Mouse (Mus musculus) Patski (cell line): Measurements from ENCODE around the gene Tbc1d10b. TPM values are rescaled to one million over a fixed set of nuclear protein-coding genes. Genes with fewer than 3 reads are reported as not detected.

Experiments
- ATAC-seq: fragments of 100-300 bp; one replicate; pipeline ENCODE4 v1.8.0; 2021
- CTCF ChIA-PET: fragments of 350-600 bp; sonication (Branson Sonifier 250); formaldehyde crosslinking; loops from one replicate; lab custom pipeline; 2022; ENCODE audit warnings: inconsistent platforms; lab: Charles Lee
- POLR2A ChIA-PET: fragments of 350-600 bp; sonication (Branson Sonifier 250); formaldehyde crosslinking; loops from one replicate; lab custom pipeline; 2022; ENCODE audit warnings: antibody characterized with exemption, inconsistent platforms; lab: Charles Lee
- DNase-seq: peaks from one replicate; pipeline ENCODE4 v3.0.0-alpha.2; 2011; ENCODE audit warnings: low read depth, low spot score
- H3K27me3 ChIP-seq: fragments of 371-371 bp; one replicate; pipeline ENCODE4 v1.5.1; 2021
- CTCF ChIP-seq: fragments of 100-300 bp; IDR thresholded peaks from one replicate; pipeline ENCODE4 v1.5.1; 2021
- in situ Hi-C: fragments of 300-500 bp; cut with MboI; formaldehyde crosslinking; loops from 3 replicates; pipeline ENCODE4 v1.11.1; 2018; ENCODE audit warnings: low pct_unique_long_range_greater_than_20kb, mixed read lengths
- polyA plus RNA-seq: library from polyadenylated mRNA; unstranded; gene quantifications from one replicate; pipeline ENCODE4 v1.2.3, GENCODE M21; 2021

Gene Tbc1d10b
- polyA plus RNA-seq, 1 experiment from 2014 or later, result 51.7 TPM

GRCm38 (mm10) chr7:127153477-127153876 is 54.8 kb downstream of the Tbc1d10b start:
- in situ Hi-C loops, result no loop called here
- POLR2A ChIA-PET, result interaction anchor here (1.4 kb wide), 1 partner anchor 20 kb away, joined by 3 read pairs; no protein-coding TSS in a partner anchor
- no peak for DNase-seq

GRCm38 (mm10) chr7:127152464-127152863 is 55.8 kb downstream of the Tbc1d10b start:
- CTCF ChIA-PET, result interaction anchor here (0.7 to 1.3 kb wide), 2 partner anchors 23 to 38 kb away, joined by 3 to 4 read pairs; no protein-coding TSS in a partner anchor

More at GRCm38 (mm10) chr7:127153477-127153876, 54.8 kb downstream of the Tbc1d10b start:
- CTCF ChIA-PET, result interaction anchor here (1.3 kb wide), 1 partner anchor 24 kb away, joined by 4 read pairs; no protein-coding TSS in a partner anchor
- ATAC-seq, result no peak
- no peaks in the 10 kb centered on the region for H3K27me3 ChIP-seq
- TF ChIP-seq CTCF, result no peak

DNA sequence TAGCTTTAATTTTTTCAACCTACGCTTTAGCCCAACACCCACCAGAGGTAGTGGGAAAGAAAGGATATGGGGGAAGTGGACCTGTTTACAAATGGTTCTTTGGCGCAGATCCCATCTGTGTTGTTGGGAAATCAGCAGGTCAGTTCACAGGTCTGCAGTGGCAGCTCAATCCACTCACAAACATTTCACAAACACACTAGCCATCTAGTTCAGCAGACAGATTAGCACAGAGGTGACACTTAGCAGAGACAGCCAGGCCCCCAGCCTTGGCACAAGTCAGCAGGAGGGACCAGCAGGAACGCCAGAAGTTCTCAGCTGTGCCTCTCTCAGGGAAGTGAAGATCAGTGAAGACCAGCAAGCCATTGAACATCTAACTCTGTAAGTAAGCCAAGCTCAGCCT is 60.4 kb downstream of the Tbc1d10b start:
- in situ Hi-C loops, result no loop called here
- no peak for TF ChIP-seq CTCF
- ChIA-PET CTCF (interaction anchor here (1.1 to 1.7 kb wide), 2 partner anchors 11 to 23 kb away, joined by 4 to 6 read pairs; no protein-coding TSS in a partner anchor), POLR2A (interaction anchor here (0.5 kb wide), 1 partner anchor 23 kb away, joined by 4 read pairs; no protein-coding TSS in a partner anchor)
- DNase-seq, result no peak
- no peak for ATAC-seq
- no peaks in the 10 kb centered on the region for H3K27me3 ChIP-seq

More at GRCm38 (mm10) chr7:127152464-127152863, 55.8 kb downstream of the Tbc1d10b start:
- POLR2A ChIA-PET, result no interaction called here
- TF ChIP-seq CTCF, result no peak
- H3K27me3 ChIP-seq, result no peaks in the 10 kb centered on the region
- DNase-seq (no peak), ATAC-seq (no peak)
- in situ Hi-C loops, result no loop called here

Other genes starting within 250 kb of the Tbc1d10b start
- gene Cdipt, start 232.6 kb downstream of the Tbc1d10b start, polyA plus RNA-seq, result 143 TPM
- 1.3 TPM for gene Cdiptos, start 232.4 kb downstream of the Tbc1d10b start, polyA plus RNA-seq
- gene Mvp, start 193.8 kb downstream of the Tbc1d10b start, polyA plus RNA-seq, result 104 TPM
- gene Pagr1b, start 192.0 kb downstream of the Tbc1d10b start, polyA plus RNA-seq, result 0.33 TPM
- 17.5 TPM for gene Pagr1a, start 191.1 kb downstream of the Tbc1d10b start, polyA plus RNA-seq
- gene Gm42742, start 187.4 kb downstream of the Tbc1d10b start, polyA plus RNA-seq, result 39.5 TPM
- 0.36 TPM for gene Prrt2, start 187.3 kb downstream of the Tbc1d10b start, polyA plus RNA-seq
- 139 TPM for gene Maz, start 181.4 kb downstream of the Tbc1d10b start, polyA plus RNA-seq
- 47.3 TPM for gene Kif22, start 166.0 kb downstream of the Tbc1d10b start, polyA plus RNA-seq
- not detected for gene Zg16, start 121.1 kb downstream of the Tbc1d10b start, polyA plus RNA-seq
- gene AI467606, start 117.1 kb downstream of the Tbc1d10b start, polyA plus RNA-seq, result 0.71 TPM
- not detected for gene Qprt, start 86.2 kb downstream of the Tbc1d10b start, polyA plus RNA-seq
- 0.21 TPM for gene Spn, start 70.6 kb downstream of the Tbc1d10b start, polyA plus RNA-seq
- 66.6 TPM for gene Cd2bp2, start 12.4 kb downstream of the Tbc1d10b start, polyA plus RNA-seq
- 6.9 TPM for gene Mylpf, start 422 bp upstream of the Tbc1d10b start, polyA plus RNA-seq
- 17.7 TPM for gene Zfp553, start 24.6 kb upstream of the Tbc1d10b start, polyA plus RNA-seq
- 2.1 TPM for gene Sept1, start 24.7 kb upstream of the Tbc1d10b start, polyA plus RNA-seq
- 45.1 TPM for gene Zfp771, start 35.8 kb upstream of the Tbc1d10b start, polyA plus RNA-seq
- gene Dctpp1, start 52.2 kb upstream of the Tbc1d10b start, polyA plus RNA-seq, result 30.0 TPM
- gene Sephs2, start 65.6 kb upstream of the Tbc1d10b start, polyA plus RNA-seq, result 89.8 TPM
- 0.30 TPM for gene Itgal, start 87.8 kb upstream of the Tbc1d10b start, polyA plus RNA-seq
- 30.3 TPM for gene Zfp768, start 137.1 kb upstream of the Tbc1d10b start, polyA plus RNA-seq
- 4.9 TPM for gene Zfp747, start 167.6 kb upstream of the Tbc1d10b start, polyA plus RNA-seq
- gene 9130019O22Rik, start 178.7 kb upstream of the Tbc1d10b start, polyA plus RNA-seq, result 4.9 TPM
- gene E430018J23Rik, start 185.2 kb upstream of the Tbc1d10b start, polyA plus RNA-seq, result 10.0 TPM
- gene Zfp764, start 198.4 kb upstream of the Tbc1d10b start, polyA plus RNA-seq, result 2.9 TPM
- gene Zfp688, start 213.6 kb upstream of the Tbc1d10b start, polyA plus RNA-seq, result 20.6 TPM
- 5.9 TPM for gene Zfp689, start 240.7 kb upstream of the Tbc1d10b start, polyA plus RNA-seq